Mouse (Mus musculus) CD4-positive helper T cell, adult 2 months (primary cell): ENCODE data around the gene Cuedc1.

ENCODE experiments used
- DNase-seq: peaks from one replicate; pipeline ENCODE4 v3.0.0-alpha.2; 2012; ENCODE audit warnings: low read depth, missing footprints, low spot score

The Cuedc1 gene

GRCm38 (mm10) chr11:88098021-88098729 is at the start of gene Cuedc1:
Gene Cuedc1 (plus strand): TSS chr11:88098058.
- DNase-seq = no peak

GRCm38 (mm10) chr11:88048961-88049670 is 48.7 kb upstream of the Cuedc1 start:
- DNase-seq = peak; percentile 81

GRCm38 (mm10) chr11:88049732-88050131 is 48.1 kb upstream of the Cuedc1 start:
- DNase-seq = no peak

GRCm38 (mm10) chr11:88052638-88053037 is 45.2 kb upstream of the Cuedc1 start:
- no peak for DNase-seq

GRCm38 (mm10) chr11:88053821-88054220 is 44.0 kb upstream of the Cuedc1 start:
- DNase-seq = no peak

- peak; percentile 76 for DNase-seq
Measured at GRCm38 (mm10) chr11:88054589-88054988, 43.3 kb upstream of the Cuedc1 start.

GRCm38 (mm10) chr11:88055777-88056176 is 42.1 kb upstream of the Cuedc1 start:
- no peak for DNase-seq

GRCm38 (mm10) chr11:88057788-88058187 is 40.1 kb upstream of the Cuedc1 start:
- no peak for DNase-seq

GRCm38 (mm10) chr11:88059141-88059540 is 38.7 kb upstream of the Cuedc1 start:
- DNase-seq = peak; percentile 76

GRCm38 (mm10) chr11:88061892-88062625 is 35.8 kb upstream of the Cuedc1 start:
- peak; percentile 49 for DNase-seq

- no peak for DNase-seq
Measured at GRCm38 (mm10) chr11:88065732-88066131, 32.1 kb upstream of the Cuedc1 start.

- peak; percentile 34 for DNase-seq
Measured at GRCm38 (mm10) chr11:88067191-88067585, 30.7 kb upstream of the Cuedc1 start.

GRCm38 (mm10) chr11:88067586-88068410 is 30.1 kb upstream of the Cuedc1 start, which contains the start of gene Vezf1:
Gene Vezf1 (plus strand): TSS chr11:88068279.
- DNase-seq = peak; percentile 87

GRCm38 (mm10) chr11:88068411-88069245 is 29.2 kb upstream of the Cuedc1 start:
- DNase-seq = peak; percentile 65

- no peak for DNase-seq
Measured at GRCm38 (mm10) chr11:88069246-88069570, 28.6 kb upstream of the Cuedc1 start.

GRCm38 (mm10) chr11:88070392-88070791 is 27.5 kb upstream of the Cuedc1 start:
- DNase-seq = no peak

- DNase-seq = no peak
Measured at GRCm38 (mm10) chr11:88071113-88071512, 26.7 kb upstream of the Cuedc1 start.

- peak; percentile 69 for DNase-seq
Measured at GRCm38 (mm10) chr11:88073343-88073875, 24.4 kb upstream of the Cuedc1 start.

- DNase-seq = no peak
Measured at GRCm38 (mm10) chr11:88075701-88076100, 22.2 kb upstream of the Cuedc1 start.

- DNase-seq = no peak
Measured at GRCm38 (mm10) chr11:88076394-88076793, 21.5 kb upstream of the Cuedc1 start.
